Mouse (Mus musculus) thymus, adult 2 months (tissue): ENCODE measurements at regions not wholly inside any gene's neighbourhood (a gene's known extent, or its start where the extent isn't known, plus 50 kb on each side); places are given as distances from the start of the nearest gene placed in this dataset.

Experiments used
- CTCF ChIP-seq: fragments of 200-500 bp; IDR thresholded peaks from 2 replicates; pipeline ENCODE4 v1.5.1; 2012; ENCODE audit warnings: mild to moderate bottlenecking, control low read depth, low read length, moderate library complexity, borderline replicate concordance; ENCODE audit not compliant: control insufficient read depth, poor library complexity, insufficient read depth; ENCODE audit errors: extremely low read depth
- POLR2A ChIP-seq: fragments of 200-500 bp; IDR thresholded peaks from 2 replicates; pipeline ENCODE4 v1.6.1; 2012; ENCODE audit warnings: mild to moderate bottlenecking, low read length, control low read depth, moderate library complexity; ENCODE audit not compliant: control insufficient read depth, poor library complexity, insufficient read depth; ENCODE audit errors: extremely low read depth

DNA sequence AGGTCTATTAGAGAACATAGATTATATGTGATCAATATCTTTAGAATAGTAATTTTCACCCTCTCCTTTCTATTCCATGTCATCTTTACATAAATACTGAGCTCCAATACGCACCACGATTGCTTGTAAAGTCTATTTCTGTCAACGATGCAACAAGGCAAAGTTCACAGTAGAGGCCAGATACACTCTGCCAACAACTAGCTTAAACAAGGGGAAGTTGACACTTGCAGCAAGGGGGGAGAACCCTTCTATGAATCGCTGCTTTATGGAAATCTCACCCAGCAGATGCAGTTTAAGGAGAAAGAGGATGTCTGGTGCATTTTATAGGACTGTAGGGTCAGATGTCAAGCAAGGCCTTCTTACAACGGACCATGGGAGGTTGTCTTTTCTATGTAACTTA lies 520.8 kb downstream of the Rab28 start:
- TF ChIP-seq POLR2A (no peak), CTCF (no peak)
